Mouse (Mus musculus): ENCODE results near the gene Psma1.

GRCm38 (mm10) chr7:114321694-114322372 lies 45.9 kb upstream of the Psma1 start:
- no peak for TF ChIP-seq CTCF (IDR thresholded peaks at IDR 0.05; ENCODE audit: borderline replicate concordance, extremely low read depth, insufficient read depth, insufficient read length)
- no peak for TF ChIP-seq POLR2A (IDR thresholded peaks at IDR 0.05; ENCODE audit: borderline replicate concordance, extremely low read depth, insufficient read depth, insufficient read length, poor library complexity, severe bottlenecking)
